Mouse (Mus musculus): ENCODE results near the gene Hdac4. TPM values are rescaled to one million over a fixed set of nuclear protein-coding genes. Genes with fewer than 3 reads are reported as not detected.

The Hdac4 gene
- polyA plus RNA-seq, 1 experiment = 22.6 TPM

GRCm38 (mm10) chr1:92048415-92049354 lies 146.8 kb downstream of the Hdac4 start:
- no peak for DNase-seq
- H3K4me1 ChIP-seq (ENCODE audit: control insufficient read depth, insufficient read depth, low read length) = peaks cover 20% of the 10 kb centered on the region
- no peak for TF ChIP-seq POLR2A (IDR thresholded peaks at IDR 0.05; ENCODE audit: borderline replicate concordance, extremely low read depth, low read depth, low read length)
- no peak for TF ChIP-seq CTCF (IDR thresholded peaks at IDR 0.05; ENCODE audit: insufficient read depth, low read length)
- WGBS = 53% methylated on average over 4 of the region's 4 CpGs
- H3K4me3 ChIP-seq (replicated peaks; ENCODE audit: extremely low read depth, low read depth, low read length) = no peak overlapping the region

DNA sequence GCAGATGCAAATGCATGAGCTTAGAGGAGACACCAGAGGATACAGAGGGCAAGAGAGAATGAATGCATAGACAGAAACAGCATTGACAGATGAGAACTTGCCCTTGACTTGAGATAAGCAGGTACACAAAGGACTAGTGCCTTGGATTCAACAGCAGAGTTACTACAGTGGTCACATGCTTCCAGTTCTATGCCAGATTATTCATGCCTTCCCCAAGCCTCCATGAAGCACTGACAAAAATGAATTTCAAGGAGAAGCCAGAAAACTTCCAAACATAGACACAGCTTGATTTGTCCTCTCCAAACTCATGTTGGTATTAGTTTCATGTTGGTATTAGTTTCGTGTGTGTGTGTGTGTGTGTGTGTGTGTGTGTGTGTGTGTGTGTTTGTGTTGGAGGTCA lies 149.8 kb downstream of the Hdac4 start:
- no peak for TF ChIP-seq CTCF (IDR thresholded peaks at IDR 0.05; ENCODE audit: insufficient read depth, low read length)
- TF ChIP-seq POLR2A (IDR thresholded peaks at IDR 0.05; ENCODE audit: borderline replicate concordance, extremely low read depth, low read depth, low read length) = no peak
- no peak for DNase-seq
- peaks cover 19% of the 10 kb centered on the region for H3K4me1 ChIP-seq (ENCODE audit: control insufficient read depth, insufficient read depth, low read length)
- 55% methylated on average over 1 of the region's 1 CpGs for WGBS
- H3K4me3 ChIP-seq (replicated peaks; ENCODE audit: extremely low read depth, low read depth, low read length) = no peak overlapping the region

- no peak for DNase-seq
- TF ChIP-seq POLR2A (IDR thresholded peaks at IDR 0.05; ENCODE audit: borderline replicate concordance, extremely low read depth, low read depth, low read length) (no peak), CTCF (IDR thresholded peaks at IDR 0.05; ENCODE audit: insufficient read depth, low read length) (no peak)
- Histone ChIP-seq H3K4me3 (replicated peaks; ENCODE audit: extremely low read depth, low read depth, low read length) (no peak overlapping the region), H3K4me1 (ENCODE audit: control insufficient read depth, insufficient read depth, low read length) (peaks cover 17% of the 10 kb centered on the region)
- WGBS = 86% methylated on average over 3 of the region's 3 CpGs
These were observed 150.6 kb downstream of the Hdac4 start for GRCm38 (mm10) chr1:92044868-92045267.

DNA sequence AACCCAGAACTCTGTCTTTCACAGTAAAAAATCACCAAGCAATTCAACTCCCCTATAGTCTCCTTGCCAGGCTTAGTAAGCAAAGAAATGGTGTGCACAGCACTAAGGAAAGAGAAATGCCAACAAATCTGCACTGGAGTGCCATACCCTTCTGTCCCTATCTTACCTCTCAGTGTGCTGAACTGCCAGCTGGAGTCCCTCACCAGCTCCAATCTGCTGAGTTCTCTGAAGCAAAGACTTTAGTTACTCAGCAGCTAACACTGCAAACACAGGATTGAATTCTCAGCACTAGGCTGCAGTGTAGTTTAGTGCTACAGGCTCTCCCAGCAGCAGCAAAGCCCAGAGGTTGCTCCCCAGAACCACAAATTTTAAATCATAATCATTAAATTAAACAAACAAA lies 151.5 kb downstream of the Hdac4 start:
- TF ChIP-seq POLR2A (IDR thresholded peaks at IDR 0.05; ENCODE audit: borderline replicate concordance, extremely low read depth, low read depth, low read length) = no peak
- no peak for TF ChIP-seq CTCF (IDR thresholded peaks at IDR 0.05; ENCODE audit: insufficient read depth, low read length)

GRCm38 (mm10) chr1:92042126-92042525 lies 153.4 kb downstream of the Hdac4 start:
- WGBS = 33% methylated on average over 3 of the region's 3 CpGs
- no peak for DNase-seq
- peaks cover 8% of the 10 kb centered on the region for H3K4me1 ChIP-seq (ENCODE audit: control insufficient read depth, insufficient read depth, low read length)
- TF ChIP-seq POLR2A (IDR thresholded peaks at IDR 0.05; ENCODE audit: borderline replicate concordance, extremely low read depth, low read depth, low read length) (no peak), CTCF (IDR thresholded peaks at IDR 0.05; ENCODE audit: insufficient read depth, low read length) (no peak)
- H3K4me3 ChIP-seq (replicated peaks; ENCODE audit: extremely low read depth, low read depth, low read length) = no peak overlapping the region

More for the DNA sequence above, 151.5 kb downstream of the Hdac4 start:
- DNase-seq = no peak
- peaks cover 14% of the 10 kb centered on the region for H3K4me1 ChIP-seq (ENCODE audit: control insufficient read depth, insufficient read depth, low read length)
- H3K4me3 ChIP-seq (replicated peaks; ENCODE audit: extremely low read depth, low read depth, low read length) = no peak overlapping the region

GRCm38 (mm10) chr1:92041290-92041689 lies 154.2 kb downstream of the Hdac4 start:
- 85% methylated on average over 3 of the region's 3 CpGs for WGBS
- Histone ChIP-seq H3K4me3 (replicated peaks; ENCODE audit: extremely low read depth, low read depth, low read length) (no peak overlapping the region), H3K4me1 (ENCODE audit: control insufficient read depth, insufficient read depth, low read length) (peaks cover 10% of the 10 kb centered on the region)
- TF ChIP-seq POLR2A (IDR thresholded peaks at IDR 0.05; ENCODE audit: borderline replicate concordance, extremely low read depth, low read depth, low read length) = no peak
- no peak for DNase-seq

DNA sequence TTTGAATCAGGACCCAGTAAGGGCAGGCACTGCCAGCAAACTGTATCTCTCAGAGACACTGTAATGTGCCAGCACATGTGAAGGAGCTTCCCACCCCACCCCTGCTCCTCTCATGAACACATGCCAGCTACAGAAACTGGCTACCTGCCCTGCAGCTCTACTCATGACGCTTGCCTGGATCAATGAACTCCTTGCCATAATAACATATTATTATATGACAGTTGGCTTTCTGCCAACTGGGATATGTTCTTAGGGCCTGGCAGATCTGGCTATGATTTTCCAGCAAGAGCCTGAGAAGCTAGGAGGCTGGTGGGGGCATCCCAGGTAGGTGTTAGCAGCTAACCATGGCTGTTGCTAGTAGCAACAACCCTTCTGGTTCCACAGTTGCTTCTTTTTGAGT lies 156.8 kb downstream of the Hdac4 start:
- no peak for DNase-seq
- WGBS = 34% methylated on average over 1 of the region's 1 CpGs
- TF ChIP-seq CTCF (IDR thresholded peaks at IDR 0.05; ENCODE audit: insufficient read depth, low read length) = no peak
- TF ChIP-seq POLR2A (IDR thresholded peaks at IDR 0.05; ENCODE audit: borderline replicate concordance, extremely low read depth, low read depth, low read length) = no peak
- Histone ChIP-seq H3K4me1 (ENCODE audit: control insufficient read depth, insufficient read depth, low read length) (peaks cover 4% of the 10 kb centered on the region; the same call in 1 of the 2 replicates), H3K4me3 (replicated peaks; ENCODE audit: extremely low read depth, low read depth, low read length) (no peak overlapping the region)

GRCm38 (mm10) chr1:92037039-92037438 lies 158.5 kb downstream of the Hdac4 start:
- no peak for DNase-seq
- WGBS = 85% methylated on average over 7 of the region's 7 CpGs
- H3K4me1 ChIP-seq (ENCODE audit: control insufficient read depth, insufficient read depth, low read length) = 0 out of 2 replicates have a peak, but pooled peaks cover 2% of the 10 kb centered on the region
- TF ChIP-seq POLR2A (IDR thresholded peaks at IDR 0.05; ENCODE audit: borderline replicate concordance, extremely low read depth, low read depth, low read length) (no peak), CTCF (IDR thresholded peaks at IDR 0.05; ENCODE audit: insufficient read depth, low read length) (no peak)
- H3K4me3 ChIP-seq (replicated peaks; ENCODE audit: extremely low read depth, low read depth, low read length) = no peak overlapping the region

GRCm38 (mm10) chr1:92035770-92036169 lies 159.7 kb downstream of the Hdac4 start:
- Histone ChIP-seq H3K4me1 (ENCODE audit: control insufficient read depth, insufficient read depth, low read length) (0 out of 2 replicates have a peak, but pooled peaks cover 2% of the 10 kb centered on the region), H3K4me3 (replicated peaks; ENCODE audit: extremely low read depth, low read depth, low read length) (no peak overlapping the region)
- WGBS = 75% methylated on average over 6 of the region's 6 CpGs
- no peak for DNase-seq
- TF ChIP-seq POLR2A (IDR thresholded peaks at IDR 0.05; ENCODE audit: borderline replicate concordance, extremely low read depth, low read depth, low read length) (no peak), CTCF (IDR thresholded peaks at IDR 0.05; ENCODE audit: insufficient read depth, low read length) (no peak)

DNA sequence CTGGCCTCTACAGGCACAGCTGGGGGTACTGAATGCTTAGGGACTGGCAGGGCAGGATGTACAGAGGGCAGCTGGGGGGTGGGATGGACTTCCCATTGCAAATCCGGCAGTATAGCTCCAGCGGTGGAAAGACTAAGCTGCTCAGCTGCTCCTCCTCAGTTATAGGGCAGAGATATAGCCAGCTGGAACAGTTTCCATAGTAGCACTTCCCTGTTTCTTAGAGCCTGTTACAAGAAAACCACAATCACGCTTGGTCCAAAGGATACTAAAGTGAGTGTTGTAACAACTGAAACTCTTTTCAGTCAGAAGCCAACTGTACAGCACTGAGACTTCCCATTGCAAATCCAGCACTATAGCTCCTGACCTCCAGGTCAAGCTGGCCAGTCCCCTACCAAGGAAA lies 161.3 kb downstream of the Hdac4 start:
- 65% methylated on average over 3 of the region's 3 CpGs for WGBS
- no peak overlapping the region for H3K4me3 ChIP-seq (replicated peaks; ENCODE audit: extremely low read depth, low read depth, low read length)
- no peak for DNase-seq
- peaks cover 2% of the 10 kb centered on the region; the same call in 1 of the 2 replicates for H3K4me1 ChIP-seq (ENCODE audit: control insufficient read depth, insufficient read depth, low read length)
- no peak for TF ChIP-seq POLR2A (IDR thresholded peaks at IDR 0.05; ENCODE audit: borderline replicate concordance, extremely low read depth, low read depth, low read length)
- TF ChIP-seq CTCF (IDR thresholded peaks at IDR 0.05; ENCODE audit: insufficient read depth, low read length) = no peak
